Mouse (Mus musculus): ENCODE data around the gene Tiprl.

The Tiprl gene

GRCm38 (mm10) chr1:165179321-165179720, 57.5 kb downstream of the Tiprl start:
- DNase-seq (ENCODE audit: low read depth in 1 of 2, low spot score in 2 of 2), result no peak

GRCm38 (mm10) chr1:165178075-165178474, 58.7 kb downstream of the Tiprl start:
- no peak for DNase-seq (ENCODE audit: low read depth in 1 of 2, low spot score in 2 of 2)

GRCm38 (mm10) chr1:165174059-165174616, 62.7 kb downstream of the Tiprl start:
- DNase-seq (ENCODE audit: low read depth in 1 of 2, low spot score in 2 of 2), result no peak

GRCm38 (mm10) chr1:165171277-165171676, 65.5 kb downstream of the Tiprl start:
- DNase-seq (ENCODE audit: low read depth in 1 of 2, low spot score in 2 of 2), result no peak

- DNase-seq (ENCODE audit: low read depth in 1 of 2, low spot score in 2 of 2), result no peak
Measured at GRCm38 (mm10) chr1:165170157-165170556, 66.6 kb downstream of the Tiprl start.

- DNase-seq (ENCODE audit: low read depth in 1 of 2, low spot score in 2 of 2), result no peak
Measured at GRCm38 (mm10) chr1:165169462-165169861, 67.3 kb downstream of the Tiprl start.

- DNase-seq (ENCODE audit: low read depth in 1 of 2, low spot score in 2 of 2), result no peak
Measured at GRCm38 (mm10) chr1:165164920-165165319, 71.9 kb downstream of the Tiprl start.
